Mouse (Mus musculus): ENCODE measurements around the gene Rassf2. TPM values are rescaled to one million over a fixed set of nuclear protein-coding genes. Genes with fewer than 3 reads are reported as not detected.

Gene Rassf2
- total RNA-seq, 2 experiments from 2014 or later: 28.0 to 30.4 TPM

DNA sequence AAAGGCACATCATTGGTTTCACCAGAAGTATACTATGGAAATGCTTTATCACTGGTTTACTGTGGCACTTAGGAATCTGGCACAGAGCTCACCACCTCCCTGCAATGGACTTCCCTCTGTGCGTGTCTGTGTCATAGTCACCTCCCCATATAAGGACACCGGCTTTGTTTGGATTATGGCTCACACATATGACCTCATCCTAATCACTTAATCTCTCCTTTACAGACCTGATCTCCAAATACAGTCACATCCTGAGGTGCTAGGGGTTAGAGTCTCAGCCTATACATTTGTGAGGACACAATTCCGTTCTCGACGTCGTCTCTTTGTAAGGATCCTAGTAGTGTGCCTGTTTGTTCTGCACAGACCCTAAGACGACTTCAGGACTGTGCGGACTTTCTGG lies 84.8 kb downstream of the Rassf2 start:
- peak; percentile 0 to 3 for DNase-seq (ENCODE audit: extremely low spot score in 1 of 2, low spot score in 2 of 2)
- intact Hi-C loops (cut with DNase I): no loop called here

DNA sequence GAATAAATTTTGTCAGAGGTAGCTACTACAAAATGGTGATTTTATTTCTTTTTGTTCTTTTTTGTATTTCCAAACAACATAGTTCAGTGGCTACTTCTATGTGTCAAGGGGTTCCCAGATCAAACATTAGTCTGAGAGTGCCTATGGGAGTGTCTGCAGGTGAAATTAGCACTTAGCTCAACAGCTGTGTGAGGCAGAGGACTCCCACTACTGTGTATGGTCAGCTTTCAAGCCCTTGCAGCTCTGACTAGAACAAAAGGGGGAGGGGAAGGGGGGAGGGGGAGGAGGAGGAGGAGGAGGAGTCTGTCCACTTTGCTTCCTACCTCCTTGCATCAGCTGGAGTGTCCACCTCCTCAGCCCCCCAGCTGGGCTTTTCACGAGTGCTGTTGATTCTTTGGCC lies 85.7 kb downstream of the Rassf2 start:
- intact Hi-C loops (cut with DNase I): no loop called here

DNA sequence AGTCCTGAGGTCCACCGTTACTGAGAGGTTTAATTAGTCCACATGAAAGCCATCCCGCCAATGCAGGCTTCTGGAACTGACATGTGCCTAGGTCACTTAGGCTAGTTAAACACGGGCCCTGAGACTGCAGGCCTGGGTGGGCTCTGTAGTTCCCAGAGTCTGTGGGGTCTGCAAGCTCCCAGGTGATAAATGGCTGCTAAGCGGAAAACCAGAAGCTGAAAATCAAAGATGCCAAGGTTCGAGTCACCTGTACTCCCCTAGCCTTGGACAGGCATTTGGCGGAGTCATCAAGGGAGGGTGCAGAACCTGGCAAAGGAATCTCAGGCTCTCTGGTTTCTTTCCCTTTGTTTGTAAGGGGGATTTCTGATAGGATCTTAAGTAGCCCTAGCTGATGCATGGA lies 88.6 kb downstream of the Rassf2 start:
- intact Hi-C loops (cut with DNase I): no loop called here

More for the DNA sequence above, 85.7 kb downstream of the Rassf2 start:
- peak in 1 of 2 experiments; percentile 7 for DNase-seq (ENCODE audit: extremely low spot score in 1 of 2, low spot score in 2 of 2)

DNA sequence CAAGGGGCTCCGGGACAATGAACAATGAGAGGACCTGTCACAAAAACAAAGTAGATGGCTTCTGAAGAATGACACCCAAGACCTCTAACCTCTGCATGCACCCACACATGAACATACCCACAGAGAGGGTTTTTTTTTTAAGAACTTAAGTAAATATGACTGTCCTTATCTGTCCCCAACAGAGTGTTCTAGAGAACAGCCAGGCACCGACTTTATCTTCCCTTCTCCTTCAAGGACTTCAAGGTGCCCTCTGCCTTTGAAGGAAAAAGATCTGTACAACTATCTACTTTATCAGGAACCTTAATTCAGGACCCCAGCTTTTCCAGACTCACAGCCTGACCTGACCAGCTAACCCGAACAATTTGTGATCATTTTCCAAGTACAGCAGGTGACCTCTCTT lies 89.6 kb downstream of the Rassf2 start:
- DNase-seq (ENCODE audit: extremely low spot score in 1 of 2, low spot score in 2 of 2): no peak
- intact Hi-C loops (cut with DNase I): no loop called here

More for the DNA sequence above, 88.6 kb downstream of the Rassf2 start:
- peak in 1 of 2 experiments; percentile 7 for DNase-seq (ENCODE audit: extremely low spot score in 1 of 2, low spot score in 2 of 2)

Other genes starting within 250 kb of the Rassf2 start
- under 1 TPM; 0.09 to 0.14 TPM for gene Erv3, start 170.5 kb downstream of the Rassf2 start, total RNA-seq (2021)
- 100 to 1,000 TPM; 384 to 392 TPM for gene Prnp, start 120.3 kb downstream of the Rassf2 start, total RNA-seq (2021)
- not detected for gene Prn, start 120.3 kb downstream of the Rassf2 start, total RNA-seq (2021)
- 1 to 10 TPM; 4.2 to 5.0 TPM for gene Prnd, start 79.4 kb downstream of the Rassf2 start, total RNA-seq (2021)
- gene Slc23a2, start 114.8 kb upstream of the Rassf2 start, total RNA-seq (2021): 10 to 100 TPM; 99.1 to 99.3 TPM
- gene Tmem230, start 217.5 kb upstream of the Rassf2 start, total RNA-seq (2021): 10 to 100 TPM; 27.0 to 30.2 TPM
- 10 to 100 TPM; 57.1 to 61.2 TPM for gene Pcna, start 223.1 kb upstream of the Rassf2 start, total RNA-seq (2021)
- gene Cds2, start 232.9 kb upstream of the Rassf2 start, total RNA-seq (2021): 100 to 1,000 TPM; 182 to 191 TPM